8 mouse cellular contexts compared by ENCODE assay signal in the genomic region with DNA sequence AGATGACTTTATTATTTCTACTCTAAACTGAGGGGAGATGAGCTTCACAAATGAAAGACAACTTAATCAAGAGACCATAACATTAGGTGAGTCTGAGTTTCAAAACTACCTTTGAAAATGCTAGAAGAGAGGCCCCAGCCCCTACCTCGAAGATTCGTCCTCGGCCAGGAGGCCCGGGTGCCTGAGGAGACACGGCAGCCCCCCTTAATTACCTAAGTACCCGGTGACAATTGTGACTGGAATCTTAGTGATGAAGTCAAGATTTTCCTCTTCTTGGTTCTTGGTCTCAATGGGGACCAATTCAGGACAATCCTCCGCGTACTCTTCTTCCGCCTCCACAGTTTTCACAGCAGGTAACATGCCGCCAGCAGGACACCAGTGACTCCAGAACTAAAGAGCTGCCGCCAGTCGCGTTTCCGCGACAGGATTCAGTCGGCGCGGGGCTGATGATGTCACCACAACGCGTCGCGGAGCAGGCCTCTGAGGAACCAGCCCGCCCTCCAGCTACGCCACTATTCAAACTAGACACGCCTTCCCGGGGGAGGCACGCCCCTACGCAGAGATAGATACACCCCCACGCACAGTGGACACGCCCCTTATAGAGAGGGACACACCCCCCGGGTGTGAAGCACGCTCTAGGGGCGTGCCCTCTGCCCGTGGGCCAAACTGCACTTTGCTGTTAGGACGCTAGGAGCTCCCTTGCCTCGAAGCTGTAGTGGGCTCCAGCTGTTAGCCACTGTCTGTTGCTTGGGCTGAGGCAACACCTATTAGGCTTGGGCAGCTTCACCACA. TPM values are rescaled to one million over a fixed set of nuclear protein-coding genes. Genes with fewer than 3 reads are reported as not detected.
A peak's percentile ranks its signal among the peaks of the same experiment; 100 is the strongest.
DNase-seq lines count a peak whose midpoint lies in the region; ATAC-seq lines count a peak whose summit lies in the region.

TSS of gene Cbwd1 (minus strand) at position 439 of the 791 bp plus-strand sequence.

- peak; percentile 100 for ATAC-seq in hindbrain, embryonic 12.5 days (ENCODE audit: low FRiP score)

- H3K4me2 ChIP-seq in hindbrain, embryonic 12.5 days (replicated peaks), result peak within 1 kb of the TSS; percentile 57

- no peaks in the 10 kb centered on the region for H3K27me3 ChIP-seq in hindbrain, embryonic 12.5 days

- DNase-seq in NIH3T3 (ENCODE audit: low read depth), result peak; percentile 100
- DNase-seq in cerebellum, postnatal 10 days, result peak; percentile 99
- peak; percentile 96 to 97 for DNase-seq in frontal cortex, postnatal 10 days (ENCODE audit: low spot score in 2 of 2)
- peak; percentile 92 to 96 for DNase-seq in layer of hippocampus, postnatal 14 days (ENCODE audit: low spot score in 2 of 2)
- peak; percentile 98 for DNase-seq in lung, postnatal 14 days
- DNase-seq in retina, adult 2 months (ENCODE audit: low read depth, low spot score), result peak; percentile 98
- DNase-seq in thymus, postnatal 36 days, result peak; percentile 97

- peaks cover under 1% of the 10 kb centered on the region; the same call in 1 of the 2 replicates for H3K36me3 ChIP-seq in hindbrain, embryonic 12.5 days

- peak within 1 kb of the TSS; percentile 58 for H3K4me3 ChIP-seq in hindbrain, embryonic 12.5 days

- under 1% methylated on average over 36 of the region's 36 CpGs for WGBS in hindbrain, embryonic 12.5 days

- H3K27ac ChIP-seq in hindbrain, embryonic 12.5 days, result no peak within 1 kb of the TSS

- peaks cover 10% of the 10 kb centered on the region for H3K4me1 ChIP-seq in hindbrain, embryonic 12.5 days

- no peaks in the 10 kb centered on the region for H3K9me3 ChIP-seq in hindbrain, embryonic 12.5 days (replicated peaks)

- peak within 1 kb of the TSS; percentile 70 for H3K9ac ChIP-seq in hindbrain, embryonic 12.5 days

RNA-seq across cellular contexts. Expression of gene Cbwd1, which starts in this region (rescaled TPM):
- polyA plus RNA-seq in hindbrain, embryonic 12.5 days (2016; fragmentation: Nextera tagmentation; extraction: Ambion mirVana), result 19.8 and 21.5 TPM in 2 replicates
- 10 to 100 TPM; 13.1 to 13.6 TPM for total RNA-seq in layer of hippocampus, postnatal 14 days (2021)
